Mouse (Mus musculus): Measurements from ENCODE around the gene Grem2. TPM values are rescaled to one million over a fixed set of nuclear protein-coding genes. Genes with fewer than 3 reads are reported as not detected.

The Grem2 gene
- 1 to 10 TPM; 1.3 to 2.1 TPM for total RNA-seq (2021)
- long read RNA-seq, experiment 1: 0 reads
- long read RNA-seq, experiment 2, partial matches to known transcripts: 0 of 2 reads
- long read RNA-seq, experiment 2, other reads (novel, unspliced or antisense): 1 of 2 reads

GRCm38 (mm10) chr1:174921298-174921955, at the start of gene Grem2:
Grem2 (minus strand) TSS chr1:174921819.
- peak; percentile 43 for DNase-seq

- DNase-seq: no peak
These were observed 38.2 kb upstream of the Grem2 start for GRCm38 (mm10) chr1:174959837-174960236.

- no peak for DNase-seq
These were observed 9.5 kb upstream of the Grem2 start for GRCm38 (mm10) chr1:174931003-174931619.

GRCm38 (mm10) chr1:174929459-174930181, 8.0 kb upstream of the Grem2 start:
- DNase-seq: no peak

GRCm38 (mm10) chr1:174918949-174919348, 2.7 kb downstream of the Grem2 start:
- DNase-seq: no peak

- DNase-seq: no peak
These were observed 3.3 kb downstream of the Grem2 start for GRCm38 (mm10) chr1:174918236-174918870.

GRCm38 (mm10) chr1:174909834-174910233, 11.8 kb downstream of the Grem2 start:
- DNase-seq: no peak

GRCm38 (mm10) chr1:174908232-174908631, 13.4 kb downstream of the Grem2 start:
- no peak for DNase-seq

- no peak for DNase-seq
These were observed 14.0 kb downstream of the Grem2 start for GRCm38 (mm10) chr1:174907637-174908036.

GRCm38 (mm10) chr1:174902755-174903154, 18.9 kb downstream of the Grem2 start:
- DNase-seq: no peak

- DNase-seq: no peak
These were observed 29.1 kb downstream of the Grem2 start for GRCm38 (mm10) chr1:174892471-174892870.

GRCm38 (mm10) chr1:174888684-174889405, 32.8 kb downstream of the Grem2 start:
- no peak for DNase-seq

- DNase-seq: no peak
These were observed 33.5 kb downstream of the Grem2 start for GRCm38 (mm10) chr1:174888073-174888472.

- DNase-seq: no peak
These were observed 39.1 kb downstream of the Grem2 start for GRCm38 (mm10) chr1:174882496-174882895.

- no peak for DNase-seq
These were observed 46.4 kb downstream of the Grem2 start for GRCm38 (mm10) chr1:174875173-174875572.

- DNase-seq: no peak
These were observed 61.1 kb downstream of the Grem2 start for GRCm38 (mm10) chr1:174860407-174861118.

GRCm38 (mm10) chr1:174856188-174856587, 65.4 kb downstream of the Grem2 start:
- DNase-seq: no peak

- DNase-seq: no peak
These were observed 76.8 kb downstream of the Grem2 start for GRCm38 (mm10) chr1:174844786-174845185.

- DNase-seq: no peak
These were observed 84.8 kb downstream of the Grem2 start for GRCm38 (mm10) chr1:174836861-174837260.

- DNase-seq: no peak
These were observed 95.1 kb downstream of the Grem2 start for GRCm38 (mm10) chr1:174826562-174826961.

GRCm38 (mm10) chr1:174811846-174812245, 109.8 kb downstream of the Grem2 start:
- DNase-seq: no peak

All from adrenal gland, postnatal 10 days (tissue).